Mouse (Mus musculus): ENCODE measurements around the gene D17Wsu92e. TPM values are rescaled to one million over a fixed set of nuclear protein-coding genes. Genes with fewer than 3 reads are reported as not detected.

Gene D17Wsu92e
- polyA plus RNA-seq, 1 experiment from 2014 or later, result 18.6 TPM

GRCm38 (mm10) chr17:27732152-27732551 is 88.3 kb downstream of the D17Wsu92e start:
- Histone ChIP-seq H3K4me1 (replicated peaks) (peaks cover 10% of the 10 kb centered on the region; the same call in 1 of the 2 replicates), H3K36me3 (no peaks in the 10 kb centered on the region), H3K9ac (replicated peaks) (no peak overlapping the region), H3K4me2 (no peak overlapping the region), H3K4me3 (replicated peaks) (no peak overlapping the region), H3K9me3 (peaks cover 3% of the 10 kb centered on the region; the same call in 1 of the 2 replicates), H3K27me3 (no peaks in the 10 kb centered on the region), H3K27ac (no peak overlapping the region)
- no peak for ATAC-seq (ENCODE audit: insufficient number of reproducible peaks, insufficient read depth, low FRiP score, low TSS enrichment, low read depth)
- 82% methylated on average over 5 of the region's 5 CpGs for WGBS

DNA sequence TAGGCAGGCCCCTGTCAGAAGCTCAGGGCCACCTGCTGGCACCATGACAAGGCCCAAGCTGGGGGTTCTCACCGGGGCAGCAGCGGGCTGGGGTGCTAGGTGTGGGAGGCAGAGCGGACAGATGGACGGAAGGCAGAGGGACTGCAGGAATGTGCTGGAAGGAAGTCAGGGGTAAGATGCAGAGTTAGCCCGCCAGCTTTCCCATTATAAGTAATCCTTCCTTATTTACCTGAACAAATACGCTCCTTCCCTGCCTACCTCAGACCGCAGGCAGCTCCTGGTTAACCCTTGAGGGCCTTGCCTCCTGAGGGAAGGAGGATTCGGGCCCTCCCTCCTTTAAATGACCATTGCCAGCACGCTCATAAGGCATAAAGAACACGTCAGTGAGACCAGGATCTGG is 91.7 kb downstream of the D17Wsu92e start, which contains the start of gene Spdef:
Gene Spdef, minus strand, starts transcription at position 186 of the 400 bp plus-strand sequence.
- Histone ChIP-seq H3K36me3 (no peaks in the 10 kb centered on the region), H3K27ac (no peak within 1 kb of the TSS), H3K9me3 (peaks cover 3% of the 10 kb centered on the region; the same call in 1 of the 2 replicates), H3K9ac (replicated peaks) (no peak within 1 kb of the TSS), H3K4me1 (replicated peaks) (peaks cover 28% of the 10 kb centered on the region), H3K4me3 (replicated peaks) (no peak within 1 kb of the TSS), H3K27me3 (no peaks in the 10 kb centered on the region), H3K4me2 (no peak within 1 kb of the TSS)
- ATAC-seq (ENCODE audit: insufficient number of reproducible peaks, insufficient read depth, low FRiP score, low TSS enrichment, low read depth), result no peak
- WGBS, result 81% methylated on average over 10 of the region's 10 CpGs

GRCm38 (mm10) chr17:27726527-27726926 is 93.9 kb downstream of the D17Wsu92e start:
- Histone ChIP-seq H3K4me3 (replicated peaks) (no peak overlapping the region), H3K36me3 (no peaks in the 10 kb centered on the region), H3K27ac (peak overlapping the region; percentile 62; the same call in 1 of the 2 replicates), H3K9ac (replicated peaks) (0 out of 2 replicates have a peak overlapping the region, but pooled peaks have one; percentile 27), H3K9me3 (peaks cover 3% of the 10 kb centered on the region; the same call in 1 of the 2 replicates), H3K4me2 (peak overlapping the region; percentile 21; the same call in 1 of the 2 replicates), H3K4me1 (replicated peaks) (peaks cover 28% of the 10 kb centered on the region), H3K27me3 (no peaks in the 10 kb centered on the region)
- ATAC-seq (ENCODE audit: insufficient number of reproducible peaks, insufficient read depth, low FRiP score, low TSS enrichment, low read depth), result no peak
- WGBS, result 23% methylated on average over 7 of the region's 7 CpGs

GRCm38 (mm10) chr17:27725412-27725811 is 95.0 kb downstream of the D17Wsu92e start:
- no peak for ATAC-seq (ENCODE audit: insufficient number of reproducible peaks, insufficient read depth, low FRiP score, low TSS enrichment, low read depth)
- Histone ChIP-seq H3K4me3 (replicated peaks) (no peak overlapping the region), H3K4me1 (replicated peaks) (peaks cover 28% of the 10 kb centered on the region), H3K9me3 (peaks cover 3% of the 10 kb centered on the region; the same call in 1 of the 2 replicates), H3K9ac (replicated peaks) (no peak overlapping the region), H3K36me3 (no peaks in the 10 kb centered on the region), H3K27me3 (no peaks in the 10 kb centered on the region), H3K27ac (peak overlapping the region; percentile 29; the same call in 1 of the 2 replicates), H3K4me2 (peak overlapping the region; percentile 19; the same call in 1 of the 2 replicates)
- 16% methylated on average over 10 of the region's 10 CpGs for WGBS

GRCm38 (mm10) chr17:27725011-27725410 is 95.4 kb downstream of the D17Wsu92e start:
- WGBS, result 47% methylated on average over 10 of the region's 10 CpGs
- peaks cover 28% of the 10 kb centered on the region for H3K4me1 ChIP-seq (replicated peaks)
- H3K4me2 ChIP-seq, result no peak overlapping the region
- H3K4me3 ChIP-seq (replicated peaks), result no peak overlapping the region
- H3K9ac ChIP-seq (replicated peaks), result no peak overlapping the region
- H3K27me3 ChIP-seq, result no peaks in the 10 kb centered on the region
- 0 out of 2 replicates have a peak overlapping the region, but pooled peaks have one; percentile 29 for H3K27ac ChIP-seq
- peaks cover 3% of the 10 kb centered on the region; the same call in 1 of the 2 replicates for H3K9me3 ChIP-seq
- no peaks in the 10 kb centered on the region for H3K36me3 ChIP-seq
- no peak for ATAC-seq (ENCODE audit: insufficient number of reproducible peaks, insufficient read depth, low FRiP score, low TSS enrichment, low read depth)

GRCm38 (mm10) chr17:27724327-27724726 is 96.1 kb downstream of the D17Wsu92e start:
- H3K27me3 ChIP-seq, result no peaks in the 10 kb centered on the region
- H3K4me3 ChIP-seq (replicated peaks), result no peak overlapping the region
- no peak overlapping the region for H3K9ac ChIP-seq (replicated peaks)
- H3K27ac ChIP-seq, result no peak overlapping the region
- H3K4me2 ChIP-seq, result no peak overlapping the region
- 11% methylated on average over 3 of the region's 3 CpGs for WGBS
- ATAC-seq (ENCODE audit: insufficient number of reproducible peaks, insufficient read depth, low FRiP score, low TSS enrichment, low read depth), result no peak
- no peaks in the 10 kb centered on the region for H3K9me3 ChIP-seq
- H3K4me1 ChIP-seq (replicated peaks), result peaks cover 28% of the 10 kb centered on the region
- H3K36me3 ChIP-seq, result no peaks in the 10 kb centered on the region

- no peak overlapping the region for H3K27ac ChIP-seq
- H3K9ac ChIP-seq (replicated peaks), result no peak overlapping the region
- no peak overlapping the region for H3K4me3 ChIP-seq (replicated peaks)
- H3K9me3 ChIP-seq, result no peaks in the 10 kb centered on the region
- ATAC-seq (ENCODE audit: insufficient number of reproducible peaks, insufficient read depth, low FRiP score, low TSS enrichment, low read depth), result no peak
- H3K36me3 ChIP-seq, result no peaks in the 10 kb centered on the region
- peaks cover 9% of the 10 kb centered on the region; the same call in 1 of the 2 replicates for H3K27me3 ChIP-seq
- H3K4me1 ChIP-seq (replicated peaks), result peaks cover 27% of the 10 kb centered on the region
- H3K4me2 ChIP-seq, result no peak overlapping the region
- WGBS, result 87% methylated on average over 9 of the region's 9 CpGs
Measured at GRCm38 (mm10) chr17:27721125-27721664, 99.3 kb downstream of the D17Wsu92e start.

GRCm38 (mm10) chr17:27720326-27720725 is 100.1 kb downstream of the D17Wsu92e start:
- ATAC-seq (ENCODE audit: insufficient number of reproducible peaks, insufficient read depth, low FRiP score, low TSS enrichment, low read depth), result no peak
- Histone ChIP-seq H3K27ac (no peak overlapping the region), H3K4me1 (replicated peaks) (peaks cover 19% of the 10 kb centered on the region), H3K4me2 (no peak overlapping the region), H3K9ac (replicated peaks) (no peak overlapping the region), H3K9me3 (no peaks in the 10 kb centered on the region), H3K27me3 (peaks cover 9% of the 10 kb centered on the region; the same call in 1 of the 2 replicates), H3K4me3 (replicated peaks) (no peak overlapping the region), H3K36me3 (no peaks in the 10 kb centered on the region)
- 65% methylated on average over 9 of the region's 9 CpGs for WGBS

DNA sequence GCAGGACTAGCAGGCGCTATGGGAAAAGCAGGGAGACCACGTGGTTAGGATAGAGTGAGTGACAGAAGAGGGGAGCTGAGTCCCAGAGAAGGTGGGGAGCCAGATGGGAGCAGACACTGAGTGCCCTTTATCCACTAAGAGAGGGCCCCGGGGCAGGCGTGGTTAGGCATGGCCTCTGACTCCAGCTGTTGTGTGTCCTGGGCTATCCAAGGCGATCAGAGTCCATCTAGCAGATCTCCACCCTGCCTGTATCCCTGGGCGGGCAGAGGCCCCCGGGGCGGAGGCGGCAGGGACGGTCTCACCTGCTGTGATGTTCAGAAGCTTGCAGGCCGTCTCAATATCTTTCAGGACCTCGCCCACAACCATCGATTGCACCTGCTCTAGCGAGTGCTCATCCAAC is 100.8 kb downstream of the D17Wsu92e start:
- Histone ChIP-seq H3K36me3 (no peaks in the 10 kb centered on the region), H3K27ac (no peak overlapping the region), H3K27me3 (peaks cover 9% of the 10 kb centered on the region; the same call in 1 of the 2 replicates), H3K9me3 (no peaks in the 10 kb centered on the region), H3K9ac (replicated peaks) (no peak overlapping the region), H3K4me2 (no peak overlapping the region), H3K4me3 (replicated peaks) (no peak overlapping the region), H3K4me1 (replicated peaks) (peaks cover 12% of the 10 kb centered on the region)
- WGBS, result 72% methylated on average over 14 of the region's 14 CpGs
- ATAC-seq (ENCODE audit: insufficient number of reproducible peaks, insufficient read depth, low FRiP score, low TSS enrichment, low read depth), result no peak

DNA sequence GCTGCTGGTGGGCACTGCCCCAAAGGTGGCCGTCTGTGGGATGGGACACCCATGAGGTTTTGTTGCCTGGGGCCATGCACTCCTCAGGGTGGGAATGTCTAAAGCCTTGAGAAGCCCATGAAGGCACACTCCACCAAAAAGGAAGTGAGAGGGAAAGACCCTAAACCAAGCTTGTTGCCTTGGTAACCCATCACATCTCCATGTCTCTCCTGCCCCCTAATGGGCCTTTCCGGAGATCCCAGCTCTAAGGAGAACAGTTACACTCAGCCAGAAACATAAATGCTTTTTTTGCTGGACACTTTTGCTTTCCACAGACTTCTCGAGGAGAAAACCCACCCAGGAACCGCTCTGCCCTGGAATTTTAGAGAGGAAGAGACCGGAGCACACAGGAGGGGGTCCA is 102.2 kb downstream of the D17Wsu92e start:
- no peak overlapping the region for H3K4me3 ChIP-seq (replicated peaks)
- no peak overlapping the region for H3K27ac ChIP-seq
- no peaks in the 10 kb centered on the region for H3K36me3 ChIP-seq
- H3K27me3 ChIP-seq, result peaks cover 9% of the 10 kb centered on the region; the same call in 1 of the 2 replicates
- H3K4me2 ChIP-seq, result no peak overlapping the region
- 50% methylated on average over 5 of the region's 5 CpGs for WGBS
- H3K4me1 ChIP-seq (replicated peaks), result peaks cover 9% of the 10 kb centered on the region
- H3K9me3 ChIP-seq, result no peaks in the 10 kb centered on the region
- ATAC-seq (ENCODE audit: insufficient number of reproducible peaks, insufficient read depth, low FRiP score, low TSS enrichment, low read depth), result no peak
- H3K9ac ChIP-seq (replicated peaks), result no peak overlapping the region

- Histone ChIP-seq H3K36me3 (no peaks in the 10 kb centered on the region), H3K4me1 (replicated peaks) (peaks cover 9% of the 10 kb centered on the region), H3K4me3 (replicated peaks) (peak overlapping the region; percentile 30), H3K9me3 (no peaks in the 10 kb centered on the region), H3K9ac (replicated peaks) (0 out of 2 replicates have a peak overlapping the region, but pooled peaks have one; percentile 40), H3K27ac (no peak overlapping the region), H3K4me2 (peak overlapping the region; percentile 51), H3K27me3 (peaks cover 9% of the 10 kb centered on the region; the same call in 1 of the 2 replicates)
- 4% methylated on average over 16 of the region's 16 CpGs for WGBS
- 0 out of 2 replicates have a peak, but pooled peaks have one; percentile 26 for ATAC-seq (ENCODE audit: insufficient number of reproducible peaks, insufficient read depth, low FRiP score, low TSS enrichment, low read depth)
Measured at GRCm38 (mm10) chr17:27716804-27717203, 103.6 kb downstream of the D17Wsu92e start.
